ENCODE assay signal across 8 mouse cellular contexts in genomic region chr9:40320879-40321667, GRCm38 (mm10). TPM values are rescaled to one million over a fixed set of nuclear protein-coding genes. Genes with fewer than 3 reads are reported as not detected.
DNase-seq lines count a peak whose midpoint lies in the region; TF ChIP-seq lines count a peak whose summit lies in the region.

No protein-coding gene starts in this region.

- peak; percentile 34 to 36 for DNase-seq in thymus, adult 18-20 months
- no peak for DNase-seq in thymus, postnatal 36 days
- DNase-seq in embryonic facial prominence, embryonic 10.5 days (ENCODE audit: low spot score), result peak; percentile 82
- peak; percentile 82 for DNase-seq in heart, embryonic 10.5 days (ENCODE audit: low spot score)
- DNase-seq in kidney, adult 2 months, result peak; percentile 87
- DNase-seq in lung, adult 2 months, result peak; percentile 68
- DNase-seq in spleen, postnatal 36 days (ENCODE audit: low spot score in 2 of 2), result peak; percentile 49 to 55
- no peak for DNase-seq in thymus, postnatal 4 days

- no peaks in the 10 kb centered on the region for H3K9me3 ChIP-seq in embryonic facial prominence, embryonic 10.5 days
- H3K9me3 ChIP-seq in heart, embryonic 10.5 days, result no peaks in the 10 kb centered on the region

- peaks cover 9% of the 10 kb centered on the region; the same call in 1 of the 2 replicates for H3K36me3 ChIP-seq in embryonic facial prominence, embryonic 10.5 days (replicated peaks)
- peaks cover 8% of the 10 kb centered on the region; the same call in 1 of the 2 replicates for H3K36me3 ChIP-seq in heart, embryonic 10.5 days
- no peaks in the 10 kb centered on the region; the same call in 1 of the 2 replicates for H3K36me3 ChIP-seq in kidney, adult 2 months (ENCODE audit: control insufficient read depth, insufficient read depth, low read length)

- 47% methylated on average over 12 of the region's 12 CpGs for WGBS in embryonic facial prominence, embryonic 10.5 days
- WGBS in heart, embryonic 10.5 days, result 60% methylated on average over 12 of the region's 12 CpGs
- 35% methylated on average over 12 of the region's 12 CpGs for WGBS in kidney, adult 2 months
- WGBS in lung, adult 2 months, result 25% methylated on average over 12 of the region's 12 CpGs

- TF ChIP-seq CTCF in kidney, adult 2 months (conservative IDR thresholded peaks at IDR 0.05; ENCODE audit: insufficient read depth, insufficient read length, low read depth, low read length), result no peak
- TF ChIP-seq CTCF in lung, adult 2 months (IDR thresholded peaks at IDR 0.05; ENCODE audit: insufficient read depth, low read length), result no peak

- TF ChIP-seq POLR2A in kidney, adult 2 months (IDR thresholded peaks at IDR 0.05; ENCODE audit: low read depth, low read length), result no peak
- no peak for TF ChIP-seq POLR2A in lung, adult 2 months (IDR thresholded peaks at IDR 0.05; ENCODE audit: borderline replicate concordance, extremely low read depth, low read depth, low read length)

- H3K4me3 ChIP-seq in embryonic facial prominence, embryonic 10.5 days, result 0 out of 2 replicates have a peak overlapping the region, but pooled peaks have one; percentile 14
- H3K4me3 ChIP-seq in heart, embryonic 10.5 days, result no peak overlapping the region
- H3K4me3 ChIP-seq in kidney, adult 2 months (ENCODE audit: insufficient read depth, low read depth, low read length), result no peak overlapping the region
- no peak overlapping the region for H3K4me3 ChIP-seq in lung, adult 2 months (replicated peaks; ENCODE audit: extremely low read depth, low read depth, low read length)

- H3K4me1 ChIP-seq in embryonic facial prominence, embryonic 10.5 days, result peaks cover 26% of the 10 kb centered on the region
- H3K4me1 ChIP-seq in heart, embryonic 10.5 days, result peaks cover 43% of the 10 kb centered on the region
- peaks cover 26% of the 10 kb centered on the region; the same call in 1 of the 2 replicates for H3K4me1 ChIP-seq in kidney, adult 2 months (ENCODE audit: control insufficient read depth, insufficient read depth, low read length)
- peaks cover 50% of the 10 kb centered on the region for H3K4me1 ChIP-seq in lung, adult 2 months (ENCODE audit: control insufficient read depth, insufficient read depth, low read length)

- no peaks in the 10 kb centered on the region for H3K27me3 ChIP-seq in embryonic facial prominence, embryonic 10.5 days (replicated peaks; ENCODE audit: low read depth, poor library complexity, severe bottlenecking)
- H3K27me3 ChIP-seq in heart, embryonic 10.5 days (ENCODE audit: insufficient read depth, poor library complexity, severe bottlenecking), result no peaks in the 10 kb centered on the region
- no peaks in the 10 kb centered on the region for H3K27me3 ChIP-seq in kidney, adult 2 months (replicated peaks; ENCODE audit: control insufficient read depth, insufficient read depth, low read length)

- peak overlapping the region; percentile 81 for H3K27ac ChIP-seq in embryonic facial prominence, embryonic 10.5 days (replicated peaks)
- H3K27ac ChIP-seq in heart, embryonic 10.5 days, result peak overlapping the region; percentile 77
- H3K27ac ChIP-seq in kidney, adult 2 months (ENCODE audit: insufficient read depth, low read depth, low read length), result peak overlapping the region; percentile 43

RNA-seq across cellular contexts. Expression of gene Scn3b, which starts 52.1 kb away (rescaled TPM):
- polyA plus RNA-seq in embryonic facial prominence, embryonic 10.5 days (2016; fragmentation: Nextera tagmentation; extraction: Ambion mirVana), result 2.2 and 2.7 TPM in 2 replicates
- 0.38 and 0.90 TPM in 2 replicates for polyA plus RNA-seq in heart, embryonic 10.5 days (2016; fragmentation: Nextera tagmentation; extraction: Ambion mirVana)
- polyA plus RNA-seq in kidney, adult 2 months (2012; rRNA removed), result 0.05 and 0.38 TPM in 2 replicates
- 23.6 and 33.2 TPM in 2 replicates for polyA plus RNA-seq in lung, adult 2 months (2012; rRNA removed)

Comparison
In these comparisons a context has a peak if more than half of its experiments do, and no peak if none do; other contexts are left out.
1. DNase-seq: peak in thymus, adult 18-20 months (2 of 2), embryonic facial prominence, embryonic 10.5 days (single experiment), heart, embryonic 10.5 days (single experiment), kidney, adult 2 months (single experiment), lung, adult 2 months (single experiment) and spleen, postnatal 36 days (2 of 2); none in thymus, postnatal 36 days (0 of 2) and thymus, postnatal 4 days (single experiment).
2. Peak in every context shown above with its lines, with median percentiles within 50 percentile points of each other: H3K27ac ChIP-seq.